Mouse (Mus musculus): ENCODE data around the gene Qprt.

The Qprt gene

DNA sequence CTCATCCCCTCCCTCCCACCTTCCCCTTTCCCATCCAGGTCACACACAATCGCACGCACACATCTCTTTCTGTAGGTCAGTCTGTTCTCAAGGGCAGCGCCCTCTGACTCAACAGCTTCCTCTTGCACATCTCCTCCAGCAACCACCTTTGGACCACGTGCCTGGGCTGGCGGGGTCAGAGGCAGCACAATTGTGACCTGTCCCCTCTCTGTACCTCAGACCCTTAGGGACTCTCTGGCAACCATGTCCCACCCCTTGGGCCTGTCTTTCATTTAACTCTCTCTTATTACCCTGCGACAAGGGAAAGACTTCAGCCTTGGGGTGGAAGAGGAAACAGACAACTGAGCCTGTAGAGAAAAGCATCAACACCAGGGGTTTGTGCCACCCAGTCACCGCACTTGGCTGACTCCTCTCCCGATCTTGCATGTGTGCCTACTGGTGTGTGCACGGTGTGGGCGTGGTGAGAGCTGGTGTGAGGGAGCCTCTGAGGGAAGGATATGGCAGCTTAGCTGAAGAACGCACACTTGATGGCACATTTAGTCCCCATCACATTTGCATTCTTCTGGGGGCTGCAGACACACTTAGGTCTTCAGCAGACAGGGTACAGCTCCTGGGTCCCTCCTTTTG, 12.9 kb upstream of the Qprt start:
- DNase-seq (ENCODE audit: inconsistent age in 2 of 2, low spot score in 1 of 2), result no peak

DNA sequence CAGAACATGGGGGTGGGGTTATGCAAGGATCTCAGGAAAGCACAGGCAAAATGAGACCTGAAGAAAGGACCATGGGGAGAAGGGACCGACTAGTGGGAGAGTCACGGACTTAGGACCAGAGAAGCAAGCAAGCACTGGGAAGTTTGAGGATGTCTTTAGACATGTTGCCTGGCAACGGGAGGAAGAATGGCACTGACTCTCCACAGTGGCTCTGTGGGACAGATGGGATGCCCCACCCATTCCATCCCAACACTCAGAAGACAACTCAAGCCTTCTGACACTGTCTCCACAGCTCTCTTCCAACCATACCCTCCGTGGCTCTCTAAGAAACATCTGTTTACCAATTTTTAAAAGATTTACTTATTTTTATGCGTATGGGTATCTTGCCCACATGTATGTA, 11.1 kb upstream of the Qprt start:
- DNase-seq (ENCODE audit: inconsistent age in 2 of 2, low spot score in 1 of 2), result no peak

- DNase-seq (ENCODE audit: inconsistent age in 2 of 2, low spot score in 1 of 2), result peak; percentile 35 to 72
Observed at GRCm38 (mm10) chr7:127129638-127130037, 7.6 kb upstream of the Qprt start.

GRCm38 (mm10) chr7:127121061-127121910, 740 bp downstream of the Qprt start:
- no peak for DNase-seq (ENCODE audit: inconsistent age in 2 of 2, low spot score in 1 of 2)

DNA sequence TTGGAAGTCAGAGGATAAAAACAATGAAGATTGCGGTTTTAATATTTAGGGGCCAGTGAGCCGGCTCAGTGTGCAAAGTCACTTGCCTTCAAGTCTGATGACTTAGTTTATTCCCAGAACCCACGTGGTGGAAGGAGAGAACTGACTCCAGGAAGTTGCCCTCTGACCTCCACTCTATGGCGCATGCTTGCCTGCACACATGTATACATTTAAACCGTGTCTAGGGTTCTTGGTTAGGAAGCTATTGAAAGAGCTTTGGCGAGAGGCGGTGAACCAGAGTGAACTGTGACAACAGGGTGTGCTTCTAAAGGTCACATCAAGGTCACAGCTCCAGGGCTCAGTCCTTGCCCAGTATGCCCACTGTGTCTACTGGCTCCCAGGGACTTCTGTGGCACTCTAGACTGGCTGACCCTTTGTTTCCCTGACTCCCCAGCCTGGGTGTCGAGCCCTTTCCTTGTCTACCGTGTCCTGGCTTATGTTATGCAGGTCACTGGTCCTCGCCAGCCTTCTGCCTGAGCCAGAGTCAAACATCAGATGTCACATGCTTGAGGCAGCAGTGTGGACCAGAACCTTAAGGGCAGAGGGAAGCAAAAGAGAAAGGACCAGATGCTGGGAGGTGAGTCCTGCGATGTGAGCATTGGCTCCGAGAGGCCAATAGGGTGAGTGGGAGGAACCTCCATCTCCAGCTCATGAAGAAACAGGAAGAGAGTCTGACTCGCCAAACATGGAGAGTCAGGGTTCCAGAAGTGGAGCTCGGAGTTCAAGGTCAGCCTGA, 3.2 kb downstream of the Qprt start:
- peak; percentile 25 to 65 for DNase-seq (ENCODE audit: inconsistent age in 2 of 2, low spot score in 1 of 2)

- peak; percentile 55 to 77 for DNase-seq (ENCODE audit: inconsistent age in 2 of 2, low spot score in 1 of 2)
Observed at GRCm38 (mm10) chr7:127117948-127118347, 4.1 kb downstream of the Qprt start.

GRCm38 (mm10) chr7:127116331-127116935, 5.6 kb downstream of the Qprt start:
- DNase-seq (ENCODE audit: inconsistent age in 2 of 2, low spot score in 1 of 2), result no peak

GRCm38 (mm10) chr7:127114920-127115319, 7.1 kb downstream of the Qprt start:
- no peak for DNase-seq (ENCODE audit: inconsistent age in 2 of 2, low spot score in 1 of 2)

DNA sequence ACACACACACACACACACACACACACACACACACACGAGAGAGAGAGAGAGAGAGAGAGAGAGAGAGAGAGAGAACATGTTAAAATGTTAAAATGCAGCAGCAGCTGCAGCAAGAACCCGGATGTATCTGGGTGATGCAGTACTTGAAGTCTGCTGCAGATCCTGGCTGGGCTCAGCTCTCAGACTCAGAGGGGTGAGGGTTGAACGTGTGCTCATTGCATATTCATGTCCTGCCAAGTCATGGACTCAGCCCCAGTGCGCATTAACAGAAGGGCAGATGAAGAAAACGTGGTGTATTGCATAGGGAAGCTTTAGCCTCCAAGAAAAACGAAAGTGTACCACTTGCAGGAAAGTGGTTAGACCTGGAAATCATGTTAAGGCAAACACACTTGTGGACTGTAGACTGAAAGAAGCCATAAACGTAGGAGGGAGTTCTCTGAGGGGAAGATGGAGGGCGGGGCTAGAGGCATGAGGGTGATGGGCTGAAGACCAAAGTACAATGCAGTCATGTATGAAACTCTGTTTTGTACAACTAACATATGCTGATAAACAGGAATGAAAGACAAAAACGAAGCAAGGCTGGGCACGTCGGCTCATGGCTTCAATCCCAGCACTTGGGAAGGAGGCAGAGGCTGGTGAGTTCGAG, 8.3 kb downstream of the Qprt start:
- no peak for DNase-seq (ENCODE audit: inconsistent age in 2 of 2, low spot score in 1 of 2)

DNA sequence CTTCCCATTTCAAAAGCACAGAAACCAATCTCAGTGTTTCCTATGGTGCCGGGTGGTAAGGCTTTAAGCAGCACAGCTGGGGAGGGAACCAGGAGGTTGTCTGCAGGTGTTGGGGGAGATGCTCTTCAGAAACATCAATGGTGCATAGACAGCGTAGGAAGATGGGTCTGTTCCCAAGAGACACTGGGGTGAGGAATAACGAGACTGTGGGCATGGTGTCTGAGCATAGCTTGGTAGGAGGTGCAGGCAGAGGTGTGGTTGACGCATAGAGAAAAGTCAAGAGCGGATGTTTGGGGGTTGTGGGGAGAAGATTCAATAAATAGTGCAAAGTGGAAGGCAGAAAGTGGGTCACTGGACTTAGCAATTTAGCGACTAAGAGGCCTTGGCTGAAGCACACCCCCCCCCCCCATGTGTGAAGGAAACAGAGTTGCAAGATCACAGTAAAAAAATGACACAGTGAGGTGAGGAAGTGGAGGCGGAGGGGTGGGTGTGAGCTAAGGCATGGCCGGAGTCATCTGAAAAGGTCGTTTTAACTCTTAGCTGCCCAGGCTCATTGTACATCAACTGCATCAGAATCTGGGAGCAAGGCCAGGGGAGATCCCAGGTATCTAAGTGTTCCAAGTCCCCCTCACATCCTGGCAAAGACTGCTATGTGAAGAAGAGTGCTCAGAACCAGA, 9.0 kb downstream of the Qprt start:
- no peak for DNase-seq (ENCODE audit: inconsistent age in 2 of 2, low spot score in 1 of 2)

DNA sequence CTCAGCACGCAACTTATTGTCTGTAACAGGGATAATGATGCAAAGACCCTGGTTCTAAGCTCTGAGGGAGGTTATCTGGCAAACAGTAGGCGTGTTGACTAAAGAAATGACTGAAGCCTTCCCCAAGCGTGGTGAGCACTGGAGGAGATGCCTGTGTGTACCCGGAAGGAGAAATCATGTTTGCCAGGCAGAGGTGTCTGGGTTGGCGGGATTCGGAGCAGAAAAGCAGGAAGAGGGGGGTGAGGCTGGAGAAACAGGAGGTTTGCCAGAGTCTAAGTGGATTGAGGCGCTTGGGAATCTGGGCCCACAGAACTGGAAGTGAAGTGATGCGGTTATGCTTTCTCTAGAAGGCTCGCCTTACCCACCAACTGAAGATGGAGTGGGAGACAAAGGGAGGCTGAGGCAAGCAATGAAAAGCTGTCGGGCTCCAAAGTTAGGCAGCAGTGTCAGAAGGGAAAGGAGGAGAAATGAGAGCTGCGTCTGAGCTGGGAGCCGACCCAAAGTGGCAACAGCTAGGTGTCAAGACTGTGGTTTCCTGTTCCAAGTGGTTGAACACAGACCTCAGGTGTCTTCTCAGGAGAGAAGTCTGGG, 9.7 kb downstream of the Qprt start:
- no peak for DNase-seq (ENCODE audit: inconsistent age in 2 of 2, low spot score in 1 of 2)

GRCm38 (mm10) chr7:127111461-127111860, 10.6 kb downstream of the Qprt start:
- DNase-seq (ENCODE audit: inconsistent age in 2 of 2, low spot score in 1 of 2), result peak; percentile 41 to 74

DNA sequence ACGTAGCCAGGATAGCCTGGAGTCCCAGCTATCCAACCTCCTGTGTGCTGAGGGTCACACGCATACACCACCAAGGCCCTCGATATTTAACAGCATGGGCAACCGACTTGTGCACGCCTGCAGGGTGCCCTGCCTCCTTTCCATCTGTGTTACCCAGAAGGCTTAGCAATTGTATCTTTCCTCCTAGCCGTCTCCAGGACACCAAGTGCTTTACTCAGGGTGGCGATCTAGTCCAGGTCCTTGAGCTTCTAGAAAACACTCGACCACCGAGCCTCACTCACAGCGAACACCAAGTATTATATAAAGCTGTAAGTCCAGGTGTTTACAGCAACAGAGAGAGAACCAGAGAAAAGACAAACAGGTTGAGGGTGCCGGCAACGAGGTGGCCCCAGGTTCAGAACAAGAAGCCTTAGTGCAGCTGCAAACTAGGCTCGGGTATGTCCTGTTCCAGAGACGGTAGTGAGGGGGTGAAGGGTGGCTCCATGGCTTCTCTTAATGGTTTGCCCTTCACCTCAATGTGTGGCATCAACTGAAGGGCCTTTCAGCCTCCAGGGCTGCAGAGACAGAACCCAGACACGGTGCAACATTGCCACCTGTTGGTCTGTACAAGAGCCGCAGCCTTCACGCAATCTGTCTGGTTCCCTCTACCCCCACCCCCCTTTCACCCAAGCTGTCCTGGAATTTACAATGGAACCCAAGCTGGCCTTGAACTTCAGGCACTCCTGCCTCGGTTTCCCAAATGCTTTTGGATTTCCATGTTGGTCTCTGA, 11.6 kb downstream of the Qprt start:
- peak; percentile 60 to 89 for DNase-seq (ENCODE audit: inconsistent age in 2 of 2, low spot score in 1 of 2)

DNA sequence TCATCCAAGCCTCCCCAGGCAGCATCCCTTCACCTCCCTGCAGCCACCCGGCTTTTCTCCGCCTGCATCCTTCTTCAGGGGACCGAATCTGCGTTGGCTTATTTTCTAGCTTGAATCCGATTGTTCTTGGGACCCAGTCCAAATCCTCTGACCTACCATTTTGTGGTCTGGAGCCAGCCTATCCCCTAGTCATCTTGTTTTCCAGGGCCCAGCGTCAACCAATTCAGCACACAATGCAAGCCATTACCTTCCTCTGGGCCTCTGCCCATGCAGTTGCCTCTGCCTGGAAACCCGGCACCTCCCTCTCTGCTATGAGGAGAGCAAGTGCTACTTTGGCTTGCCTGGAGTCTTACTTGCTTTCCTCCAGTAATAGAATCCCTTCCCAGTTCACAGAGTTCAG, 16.5 kb downstream of the Qprt start:
- DNase-seq (ENCODE audit: inconsistent age in 2 of 2, low spot score in 1 of 2), result no peak

DNA sequence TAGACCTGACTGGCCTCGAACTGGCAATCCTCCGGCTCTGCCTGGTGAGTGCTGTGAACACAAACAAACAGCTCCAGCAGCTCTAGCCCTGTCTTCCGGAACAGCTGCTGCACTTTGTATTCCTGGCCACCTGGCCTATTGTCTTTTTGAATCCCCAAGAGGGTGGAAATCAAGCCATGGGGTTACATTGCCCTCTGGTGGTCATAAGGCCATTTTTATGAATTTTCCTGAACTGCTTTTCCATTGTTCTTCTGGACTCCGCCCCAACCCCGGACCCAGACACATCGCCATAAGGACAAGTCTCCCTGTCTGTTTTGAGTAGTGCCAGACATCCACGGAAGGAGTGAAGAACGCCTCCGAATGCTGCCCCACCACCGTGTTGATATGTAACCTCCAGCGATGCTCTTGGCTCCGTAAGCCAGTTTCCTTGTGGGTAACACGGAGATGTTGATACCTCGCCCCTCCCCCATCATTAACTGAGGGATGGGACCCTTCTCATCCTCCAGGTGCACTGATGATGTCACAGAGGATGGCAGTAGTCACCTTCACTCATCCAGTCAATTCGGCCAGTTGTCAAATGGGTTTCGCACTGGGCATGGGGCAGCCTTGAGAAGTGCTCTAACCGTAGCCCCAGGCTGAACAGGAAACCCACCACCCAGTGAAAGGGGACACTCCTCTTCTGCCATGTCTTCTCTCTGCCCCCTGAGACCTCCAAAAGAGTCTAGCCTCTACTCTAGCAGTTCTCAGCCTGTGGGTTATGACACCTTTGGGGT, 17.3 kb downstream of the Qprt start:
- peak; percentile 74 to 94 for DNase-seq (ENCODE audit: inconsistent age in 2 of 2, low spot score in 1 of 2)

DNA sequence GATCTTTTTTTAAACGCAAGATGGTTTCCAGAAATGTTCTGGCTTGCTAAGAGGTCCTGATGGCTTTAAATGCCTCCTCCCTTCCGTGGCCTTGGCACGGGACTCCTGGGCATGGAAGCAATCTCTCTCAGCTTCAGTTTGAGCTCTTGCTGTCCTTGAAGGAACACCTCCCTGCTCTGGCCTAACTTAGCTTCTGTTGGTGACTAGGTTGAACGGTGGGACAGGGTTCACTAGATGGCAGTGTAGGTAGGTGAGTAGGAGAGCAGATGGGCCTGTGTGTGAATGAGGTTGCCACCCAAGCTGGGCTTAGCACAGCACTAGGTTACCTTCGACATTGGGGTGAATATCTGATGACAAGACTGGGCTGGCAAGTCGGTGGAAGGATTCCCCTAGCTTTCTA, 18.1 kb downstream of the Qprt start:
- peak in 1 of 2 experiments; percentile 29 for DNase-seq (ENCODE audit: inconsistent age in 2 of 2, low spot score in 1 of 2)

- no peak for DNase-seq (ENCODE audit: inconsistent age in 2 of 2, low spot score in 1 of 2)
Observed at GRCm38 (mm10) chr7:127102148-127102547, 19.9 kb downstream of the Qprt start.

- DNase-seq (ENCODE audit: inconsistent age in 2 of 2, low spot score in 1 of 2), result peak; percentile 49 to 72
Observed at GRCm38 (mm10) chr7:127101451-127102016, 20.5 kb downstream of the Qprt start.

All from adrenal gland, adult (tissue).